Mouse (Mus musculus) thymus, adult 2 months (tissue): ENCODE results near the gene Rfwd3.

Experiments
- CTCF ChIP-seq: fragments of 200-500 bp; IDR thresholded peaks from 2 replicates; pipeline ENCODE4 v1.5.1; 2012; ENCODE audit warnings: mild to moderate bottlenecking, control low read depth, low read length, moderate library complexity, borderline replicate concordance; ENCODE audit not compliant: control insufficient read depth, poor library complexity, insufficient read depth; ENCODE audit errors: extremely low read depth
- POLR2A ChIP-seq: fragments of 200-500 bp; IDR thresholded peaks from 2 replicates; pipeline ENCODE4 v1.6.1; 2012; ENCODE audit warnings: mild to moderate bottlenecking, low read length, control low read depth, moderate library complexity; ENCODE audit not compliant: control insufficient read depth, poor library complexity, insufficient read depth; ENCODE audit errors: extremely low read depth

DNA sequence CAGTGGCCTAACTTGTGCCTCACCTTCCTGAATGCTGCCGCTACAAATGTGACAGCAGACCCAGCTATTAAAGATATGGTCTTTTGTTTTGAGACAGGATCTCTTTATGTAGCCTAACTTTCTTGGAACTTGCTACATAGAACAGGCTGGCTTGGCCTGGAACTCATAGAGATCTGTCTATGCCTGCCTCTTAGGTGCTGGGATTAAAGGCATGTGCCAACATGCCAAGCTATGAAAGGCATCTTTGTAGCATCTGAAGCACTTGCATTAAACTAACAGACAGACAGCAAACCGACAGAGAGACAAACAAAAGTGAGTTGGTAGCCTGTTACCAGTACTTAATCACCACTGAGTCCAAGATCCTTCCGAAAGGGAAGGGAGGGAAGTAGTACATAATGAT lies 17.9 kb downstream of the Rfwd3 start:
- TF ChIP-seq CTCF: no peak
- TF ChIP-seq POLR2A: no peak
